Mouse (Mus musculus): ENCODE measurements around the gene Magi1. TPM values are rescaled to one million over a fixed set of nuclear protein-coding genes. Genes with fewer than 3 reads are reported as not detected.

The Magi1 gene
- polyA plus RNA-seq, 1 experiment from 2014 or later = 6.2 TPM

DNA sequence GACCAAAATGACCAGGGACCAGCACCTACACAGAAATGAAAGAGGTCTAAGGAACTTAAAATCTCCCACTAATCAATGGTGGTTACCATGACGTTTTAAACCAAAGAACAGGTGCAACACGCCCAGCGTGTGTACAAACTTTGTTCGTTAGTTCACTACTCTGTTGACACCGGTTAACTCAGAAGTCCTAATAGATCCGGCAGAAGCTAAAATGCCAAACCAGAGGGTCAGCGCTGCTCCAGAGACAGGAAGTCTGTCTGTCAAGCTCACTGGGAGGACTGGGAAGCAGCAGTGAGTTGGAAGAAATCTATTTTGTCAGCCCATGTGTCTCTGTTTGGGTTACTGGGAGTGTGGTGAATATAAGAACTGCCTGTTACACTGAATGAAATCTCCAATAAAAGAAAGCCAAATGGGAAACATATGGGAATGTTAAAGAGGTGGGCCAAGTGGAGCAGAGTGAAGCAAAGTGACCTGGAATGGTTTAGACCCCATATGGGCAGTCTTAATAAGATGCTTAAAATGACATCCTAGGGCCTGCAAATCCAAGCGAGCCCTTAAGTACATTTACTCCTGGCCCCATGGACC, 161.1 kb downstream of the Magi1 start:
- Histone ChIP-seq H3K9me3 (replicated peaks; ENCODE audit: low read length) (no peaks in the 10 kb centered on the region), H3K4me2 (ENCODE audit: low read length) (no peak overlapping the region), H3K27ac (no peak overlapping the region), H3K27me3 (ENCODE audit: insufficient read depth, low read length) (no peaks in the 10 kb centered on the region), H3K36me3 (ENCODE audit: insufficient read depth, low read length) (no peaks in the 10 kb centered on the region), H3K4me3 (replicated peaks; ENCODE audit: low read depth, low read length) (no peak overlapping the region), H3K4me1 (replicated peaks; ENCODE audit: insufficient read depth, low read length) (no peaks in the 10 kb centered on the region), H3K9ac (ENCODE audit: low read depth, low read length) (no peak overlapping the region)
- DNase-seq (ENCODE audit: low spot score) = no peak
- WGBS = 67% methylated on average over 8 of the region's 8 CpGs
- ATAC-seq (replicated peaks; ENCODE audit: low FRiP score, low read depth) = no peak
- no peak for TF ChIP-seq CTCF (IDR thresholded peaks at IDR 0.05; ENCODE audit: low read depth)

- H3K9ac ChIP-seq (ENCODE audit: low read depth, low read length) = no peak overlapping the region
- no peak overlapping the region for H3K4me3 ChIP-seq (replicated peaks; ENCODE audit: low read depth, low read length)
- TF ChIP-seq CTCF (IDR thresholded peaks at IDR 0.05; ENCODE audit: low read depth) = no peak
- no peak overlapping the region for H3K4me2 ChIP-seq (ENCODE audit: low read length)
- H3K4me1 ChIP-seq (replicated peaks; ENCODE audit: insufficient read depth, low read length) = no peaks in the 10 kb centered on the region
- no peak overlapping the region for H3K27ac ChIP-seq
- H3K9me3 ChIP-seq (replicated peaks; ENCODE audit: low read length) = no peaks in the 10 kb centered on the region
- H3K27me3 ChIP-seq (ENCODE audit: insufficient read depth, low read length) = no peaks in the 10 kb centered on the region
- DNase-seq (ENCODE audit: low spot score) (no peak), ATAC-seq (replicated peaks; ENCODE audit: low FRiP score, low read depth) (no peak)
- H3K36me3 ChIP-seq (ENCODE audit: insufficient read depth, low read length) = no peaks in the 10 kb centered on the region
- 50% methylated on average over 5 of the region's 5 CpGs for WGBS
Measured at GRCm38 (mm10) chr6:94121488-94121887, 162.2 kb downstream of the Magi1 start.

- no peak overlapping the region for H3K27ac ChIP-seq
- no peak overlapping the region for H3K4me3 ChIP-seq (replicated peaks; ENCODE audit: low read depth, low read length)
- H3K9me3 ChIP-seq (replicated peaks; ENCODE audit: low read length) = no peaks in the 10 kb centered on the region
- ATAC-seq (replicated peaks; ENCODE audit: low FRiP score, low read depth) = no peak
- H3K27me3 ChIP-seq (ENCODE audit: insufficient read depth, low read length) = no peaks in the 10 kb centered on the region
- TF ChIP-seq CTCF (IDR thresholded peaks at IDR 0.05; ENCODE audit: low read depth) = no peak
- H3K9ac ChIP-seq (ENCODE audit: low read depth, low read length) = no peak overlapping the region
- H3K36me3 ChIP-seq (ENCODE audit: insufficient read depth, low read length) = no peaks in the 10 kb centered on the region
- no peaks in the 10 kb centered on the region for H3K4me1 ChIP-seq (replicated peaks; ENCODE audit: insufficient read depth, low read length)
- no peak for DNase-seq (ENCODE audit: low spot score)
- H3K4me2 ChIP-seq (ENCODE audit: low read length) = no peak overlapping the region
- WGBS = 59% methylated on average over 6 of the region's 6 CpGs
Measured at GRCm38 (mm10) chr6:94116434-94117432, 167.0 kb downstream of the Magi1 start.

- DNase-seq (ENCODE audit: low spot score) (no peak), ATAC-seq (replicated peaks; ENCODE audit: low FRiP score, low read depth) (no peak)
- H3K9me3 ChIP-seq (replicated peaks; ENCODE audit: low read length) = no peaks in the 10 kb centered on the region
- H3K27ac ChIP-seq = no peak overlapping the region
- H3K27me3 ChIP-seq (ENCODE audit: insufficient read depth, low read length) = no peaks in the 10 kb centered on the region
- H3K4me1 ChIP-seq (replicated peaks; ENCODE audit: insufficient read depth, low read length) = no peaks in the 10 kb centered on the region
- no peaks in the 10 kb centered on the region for H3K36me3 ChIP-seq (ENCODE audit: insufficient read depth, low read length)
- H3K4me3 ChIP-seq (replicated peaks; ENCODE audit: low read depth, low read length) = no peak overlapping the region
- TF ChIP-seq CTCF (IDR thresholded peaks at IDR 0.05; ENCODE audit: low read depth) = no peak
- no peak overlapping the region for H3K4me2 ChIP-seq (ENCODE audit: low read length)
- H3K9ac ChIP-seq (ENCODE audit: low read depth, low read length) = no peak overlapping the region
Measured at GRCm38 (mm10) chr6:94111833-94112232, 171.9 kb downstream of the Magi1 start.

DNA sequence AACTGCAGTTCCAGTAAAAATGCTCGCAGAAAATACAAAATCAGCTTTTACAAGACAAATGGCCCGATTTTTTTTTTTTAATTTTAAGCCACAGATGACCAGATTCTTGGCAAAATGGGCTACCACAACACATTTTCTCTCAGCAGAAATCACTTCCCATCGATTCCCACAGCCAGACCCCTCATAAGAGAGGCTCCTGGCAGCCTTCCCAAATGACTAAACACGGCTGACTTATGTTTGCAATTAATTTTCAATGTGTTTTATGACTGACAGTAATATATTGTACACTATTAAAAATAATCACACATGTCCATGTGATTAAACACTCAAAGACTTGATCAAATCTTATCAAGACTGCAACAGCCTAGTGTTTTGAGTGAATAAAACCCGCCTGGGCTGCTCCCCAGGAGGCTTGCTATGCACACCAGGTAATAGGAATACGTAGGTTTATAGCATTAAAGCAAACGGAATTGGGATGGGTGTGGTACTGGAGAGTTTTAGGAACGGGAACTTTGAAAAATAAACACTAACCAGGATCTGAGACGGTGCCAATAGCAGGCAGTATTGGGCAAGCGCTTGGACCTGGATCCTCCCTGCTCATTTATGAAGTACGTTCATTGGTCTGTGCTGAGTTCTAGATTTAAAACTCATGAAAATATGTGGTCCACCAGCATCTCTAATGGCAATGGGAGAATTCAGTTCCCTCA, 176.2 kb downstream of the Magi1 start:
- H3K36me3 ChIP-seq (ENCODE audit: insufficient read depth, low read length) = no peaks in the 10 kb centered on the region
- H3K4me1 ChIP-seq (replicated peaks; ENCODE audit: insufficient read depth, low read length) = no peaks in the 10 kb centered on the region
- ATAC-seq (replicated peaks; ENCODE audit: low FRiP score, low read depth) (no peak), DNase-seq (ENCODE audit: low spot score) (no peak)
- H3K9ac ChIP-seq (ENCODE audit: low read depth, low read length) = no peak overlapping the region
- no peak for TF ChIP-seq CTCF (IDR thresholded peaks at IDR 0.05; ENCODE audit: low read depth)
- no peak overlapping the region for H3K4me2 ChIP-seq (ENCODE audit: low read length)
- no peak overlapping the region for H3K4me3 ChIP-seq (replicated peaks; ENCODE audit: low read depth, low read length)
- H3K27ac ChIP-seq = no peak overlapping the region
- WGBS = 56% methylated on average over 11 of the region's 11 CpGs
- no peaks in the 10 kb centered on the region for H3K9me3 ChIP-seq (replicated peaks; ENCODE audit: low read length)
- no peaks in the 10 kb centered on the region for H3K27me3 ChIP-seq (ENCODE audit: insufficient read depth, low read length)

GRCm38 (mm10) chr6:94103581-94103980, 180.1 kb downstream of the Magi1 start:
- H3K4me1 ChIP-seq (replicated peaks; ENCODE audit: insufficient read depth, low read length) = no peaks in the 10 kb centered on the region
- no peak overlapping the region for H3K9ac ChIP-seq (ENCODE audit: low read depth, low read length)
- DNase-seq (ENCODE audit: low spot score) (no peak), ATAC-seq (replicated peaks; ENCODE audit: low FRiP score, low read depth) (no peak)
- no peaks in the 10 kb centered on the region for H3K27me3 ChIP-seq (ENCODE audit: insufficient read depth, low read length)
- no peaks in the 10 kb centered on the region for H3K9me3 ChIP-seq (replicated peaks; ENCODE audit: low read length)
- no peak overlapping the region for H3K27ac ChIP-seq
- H3K4me2 ChIP-seq (ENCODE audit: low read length) = no peak overlapping the region
- TF ChIP-seq CTCF (IDR thresholded peaks at IDR 0.05; ENCODE audit: low read depth) = no peak
- H3K4me3 ChIP-seq (replicated peaks; ENCODE audit: low read depth, low read length) = no peak overlapping the region
- H3K36me3 ChIP-seq (ENCODE audit: insufficient read depth, low read length) = no peaks in the 10 kb centered on the region
- 84% methylated on average over 3 of the region's 3 CpGs for WGBS

Data from kidney, postnatal 0 days (tissue).